Mouse (Mus musculus): ENCODE measurements at regions not wholly inside any gene's neighbourhood (a gene's known extent, or its start where the extent isn't known, plus 50 kb on each side); places are given as distances from the start of the nearest gene placed in this dataset.
"Not testable (repeated sequence)": the region's sequence is repeated elsewhere in the genome, so short reads cannot be mapped to it uniquely, and the experiment has no call there.

- Histone ChIP-seq H3K4me1 (ENCODE audit: control insufficient read depth, insufficient read depth, low read length) (no peaks in the 10 kb centered on the region), H3K4me3 (replicated peaks; ENCODE audit: control insufficient read depth, low read depth, low read length) (no peak overlapping the region), H3K27ac (ENCODE audit: control insufficient read depth, insufficient read depth, low read depth, low read length, poor library complexity) (no peak overlapping the region)
- WGBS = 6% methylated on average over 2 of the region's 2 CpGs
- TF ChIP-seq POLR2A (IDR thresholded peaks at IDR 0.05; ENCODE audit: borderline replicate concordance, control insufficient read depth, low read depth, low read length) (no peak), CTCF (IDR thresholded peaks at IDR 0.05; ENCODE audit: control insufficient read depth, insufficient read depth, low read length) (no peak)
Observed at GRCm38 (mm10) chrX:153887285-153887684, 55.3 kb downstream of the Spin2c start.

GRCm38 (mm10) chrX:153927996-153928395, 84.4 kb downstream of the Samt1 start:
- Histone ChIP-seq H3K4me3 (replicated peaks; ENCODE audit: control insufficient read depth, low read depth, low read length) (no peak overlapping the region), H3K4me1 (ENCODE audit: control insufficient read depth, insufficient read depth, low read length) (no peaks in the 10 kb centered on the region), H3K27ac (ENCODE audit: control insufficient read depth, insufficient read depth, low read depth, low read length, poor library complexity) (no peak overlapping the region)
- WGBS = 31% methylated on average over 3 of the region's 3 CpGs
- TF ChIP-seq CTCF (IDR thresholded peaks at IDR 0.05; ENCODE audit: control insufficient read depth, insufficient read depth, low read length) = no peak
- no peak for TF ChIP-seq POLR2A (IDR thresholded peaks at IDR 0.05; ENCODE audit: borderline replicate concordance, control insufficient read depth, low read depth, low read length)

DNA sequence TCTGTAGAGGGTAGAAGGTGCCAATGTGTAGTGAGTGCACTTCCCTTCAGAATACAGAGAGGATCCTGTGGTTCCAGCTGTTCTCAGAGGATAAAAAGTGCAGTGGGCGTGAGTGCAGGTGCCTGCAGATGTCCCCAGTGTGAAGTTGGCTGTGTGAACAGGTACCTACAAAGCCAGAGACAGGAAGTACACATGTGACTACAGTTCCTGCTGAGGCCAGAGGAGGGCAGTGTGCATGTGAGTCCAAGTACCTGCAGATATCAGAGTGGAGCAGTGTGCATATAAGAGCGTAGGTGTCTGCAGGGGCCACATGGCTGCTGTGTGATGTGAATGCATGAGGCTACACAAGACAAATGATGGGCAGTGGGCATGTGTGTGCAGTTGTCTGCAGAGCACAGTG, 79.9 kb downstream of the Samt1 start:
- no peak overlapping the region for H3K27ac ChIP-seq (ENCODE audit: control insufficient read depth, insufficient read depth, low read depth, low read length, poor library complexity)
- H3K4me3 ChIP-seq (replicated peaks; ENCODE audit: control insufficient read depth, low read depth, low read length) = no peak overlapping the region
- H3K4me1 ChIP-seq (ENCODE audit: control insufficient read depth, insufficient read depth, low read length) = no peaks in the 10 kb centered on the region
- TF ChIP-seq POLR2A (IDR thresholded peaks at IDR 0.05; ENCODE audit: borderline replicate concordance, control insufficient read depth, low read depth, low read length) (no peak), CTCF (IDR thresholded peaks at IDR 0.05; ENCODE audit: control insufficient read depth, insufficient read depth, low read length) (peak; percentile 36; the same call in 1 of the 2 replicates)
- WGBS = 65% methylated on average over 2 of the region's 2 CpGs

GRCm38 (mm10) chrX:153936111-153936510, 76.3 kb downstream of the Samt1 start:
- TF ChIP-seq POLR2A (IDR thresholded peaks at IDR 0.05; ENCODE audit: borderline replicate concordance, control insufficient read depth, low read depth, low read length) (no peak), CTCF (IDR thresholded peaks at IDR 0.05; ENCODE audit: control insufficient read depth, insufficient read depth, low read length) (no peak)
- 82% methylated on average over 3 of the region's 3 CpGs for WGBS
- Histone ChIP-seq H3K4me3 (replicated peaks; ENCODE audit: control insufficient read depth, low read depth, low read length) (no peak overlapping the region), H3K27ac (ENCODE audit: control insufficient read depth, insufficient read depth, low read depth, low read length, poor library complexity) (no peak overlapping the region), H3K4me1 (ENCODE audit: control insufficient read depth, insufficient read depth, low read length) (no peaks in the 10 kb centered on the region)

DNA sequence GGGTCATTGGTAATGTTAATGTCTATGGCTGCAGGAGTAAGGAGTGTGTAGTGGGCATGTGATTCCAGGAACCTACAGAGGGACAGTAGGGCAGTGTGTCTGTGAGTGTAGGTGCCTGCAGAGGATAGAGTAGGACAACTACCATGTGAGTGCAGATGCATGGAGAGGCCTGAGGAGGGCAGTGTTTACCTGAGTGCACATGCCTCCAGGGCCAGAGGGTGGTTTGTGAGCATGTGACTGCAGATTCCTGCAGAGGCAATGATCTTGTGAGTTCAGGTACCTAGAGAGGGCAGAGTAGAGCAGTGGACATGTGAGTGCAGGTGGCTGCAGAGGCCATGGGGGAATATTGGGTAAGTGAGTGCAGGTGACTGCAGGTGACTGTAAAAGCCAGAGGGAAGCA, 75.1 kb downstream of the Samt1 start:
- no peak for TF ChIP-seq CTCF (IDR thresholded peaks at IDR 0.05; ENCODE audit: control insufficient read depth, insufficient read depth, low read length)
- no peak for TF ChIP-seq POLR2A (IDR thresholded peaks at IDR 0.05; ENCODE audit: borderline replicate concordance, control insufficient read depth, low read depth, low read length)
- no peak overlapping the region for H3K27ac ChIP-seq (ENCODE audit: control insufficient read depth, insufficient read depth, low read depth, low read length, poor library complexity)

GRCm38 (mm10) chrX:153940089-153940488, 72.4 kb downstream of the Samt1 start:
- Histone ChIP-seq H3K4me3 (replicated peaks; ENCODE audit: control insufficient read depth, low read depth, low read length) (no peak overlapping the region), H3K4me1 (ENCODE audit: control insufficient read depth, insufficient read depth, low read length) (no peaks in the 10 kb centered on the region), H3K27ac (ENCODE audit: control insufficient read depth, insufficient read depth, low read depth, low read length, poor library complexity) (no peak overlapping the region)
- no peak for TF ChIP-seq CTCF (IDR thresholded peaks at IDR 0.05; ENCODE audit: control insufficient read depth, insufficient read depth, low read length)
- TF ChIP-seq POLR2A (IDR thresholded peaks at IDR 0.05; ENCODE audit: borderline replicate concordance, control insufficient read depth, low read depth, low read length) = no peak
- 80% methylated on average over 7 of the region's 7 CpGs for WGBS

More for the DNA sequence above, 75.1 kb downstream of the Samt1 start:
- Histone ChIP-seq H3K4me1 (ENCODE audit: control insufficient read depth, insufficient read depth, low read length) (no peaks in the 10 kb centered on the region), H3K4me3 (replicated peaks; ENCODE audit: control insufficient read depth, low read depth, low read length) (no peak overlapping the region)

DNA sequence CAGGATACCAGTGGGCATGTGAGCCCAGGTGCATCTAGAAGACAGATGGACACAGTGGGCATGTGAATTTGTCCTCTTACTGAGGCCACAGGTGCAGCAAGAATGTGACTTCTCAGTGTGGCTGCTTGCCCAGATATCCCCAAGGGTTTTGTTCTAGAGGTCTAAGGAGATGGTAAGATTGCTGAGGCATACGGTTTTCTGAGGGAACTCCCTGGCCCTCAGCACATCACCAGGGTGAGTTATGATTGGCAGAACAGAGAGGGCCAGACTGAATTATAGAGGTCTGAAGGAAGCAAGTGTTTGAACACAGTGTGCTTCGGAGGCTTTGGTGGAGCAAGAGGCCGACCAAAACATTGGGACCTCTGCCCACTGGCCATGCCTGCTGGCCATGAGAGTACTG, 71.3 kb downstream of the Samt1 start:
- not testable (repeated sequence) for H3K4me1 ChIP-seq (ENCODE audit: control insufficient read depth, insufficient read depth, low read length); H3K27ac ChIP-seq (ENCODE audit: control insufficient read depth, insufficient read depth, low read depth, low read length, poor library complexity); H3K4me3 ChIP-seq (replicated peaks; ENCODE audit: control insufficient read depth, low read depth, low read length)
- WGBS = 79% methylated on average over 2 of the region's 3 CpGs

All from bone marrow, adult 2 months (tissue).